Mouse (Mus musculus) E14TG2a.4 (cell line): ENCODE measurements around the gene Insl3.

Experiments
- CTCF ChIP-seq: conservative IDR thresholded peaks from 2 replicates; pipeline ENCODE4 v1.5.1; 2014; ENCODE audit warnings: low read length
- NANOG ChIP-seq: IDR thresholded peaks from 2 replicates; pipeline ENCODE4 v1.6.1; 2014; ENCODE audit warnings: borderline replicate concordance, low read length, mixed read lengths
- POU5F1 ChIP-seq: IDR thresholded peaks from 2 replicates; pipeline ENCODE4 v1.6.1; 2014; ENCODE audit warnings: low read length, borderline replicate concordance

GRCm38 (mm10) chr8:71686143-71686734 is 2.8 kb upstream of the Insl3 start:
- no peak for TF ChIP-seq CTCF
- no peak for TF ChIP-seq NANOG
- TF ChIP-seq POU5F1 = no peak
